Mouse (Mus musculus) left cerebral cortex, adult 8-10 months (tissue): ENCODE data around the gene Sars2. TPM values are rescaled to one million over a fixed set of nuclear protein-coding genes. Genes with fewer than 3 reads are reported as not detected.
"Not testable (repeated sequence)": the region's sequence is repeated elsewhere in the genome, so short reads cannot be mapped to it uniquely, and the experiment has no call there.

ENCODE experiments used
- DNase-seq, 2 experiments: peaks; one replicate each; pipeline ENCODE4 v3.0.0; 2022; ENCODE audit warnings: low spot score in 2 of 2
- total RNA-seq, 4 experiments: library from RNA; stranded (reverse); gene quantifications; 2 replicates each; pipeline ENCODE4 v1.2.4; 2022

The Sars2 gene
- 10 to 100 TPM; 11.5 to 15.7 (median 13.9) TPM for total RNA-seq

- DNase-seq, result peak; percentile 96 to 97
Observed at GRCm38 (mm10) chr7:28741709-28742438, at the start of gene Sars2, which contains the start of gene Mrps12. Gene Sars2 (plus strand): TSS chr7:28741992. Gene Mrps12 (minus strand): TSS chr7:28741820.

- DNase-seq, result peak; percentile 36 to 39
Observed at GRCm38 (mm10) chr7:28692545-28693320, 49.1 kb upstream of the Sars2 start, which contains the start of gene Fbxo27. Gene Fbxo27 (plus strand): TSS chr7:28692849.

- peak; percentile 65 to 93 for DNase-seq
Observed at GRCm38 (mm10) chr7:28693321-28693966, 48.3 kb upstream of the Sars2 start.

- no peak for DNase-seq
Observed at GRCm38 (mm10) chr7:28694423-28694822, 47.4 kb upstream of the Sars2 start.

GRCm38 (mm10) chr7:28694966-28695511 is 46.8 kb upstream of the Sars2 start:
- DNase-seq, result no peak

- no peak for DNase-seq
Observed at GRCm38 (mm10) chr7:28697277-28697676, 44.5 kb upstream of the Sars2 start.

- DNase-seq, result no peak
Observed at GRCm38 (mm10) chr7:28700269-28700668, 41.5 kb upstream of the Sars2 start.

- DNase-seq, result not testable (repeated sequence)
Observed at GRCm38 (mm10) chr7:28701306-28701705, 40.5 kb upstream of the Sars2 start.

GRCm38 (mm10) chr7:28702601-28703143 is 39.1 kb upstream of the Sars2 start:
- DNase-seq, result no peak

GRCm38 (mm10) chr7:28709454-28709853 is 32.3 kb upstream of the Sars2 start:
- DNase-seq, result no peak

- no peak for DNase-seq
Observed at GRCm38 (mm10) chr7:28710962-28711361, 30.8 kb upstream of the Sars2 start.

- peak in 1 of 2 experiments; percentile 61 for DNase-seq
Observed at GRCm38 (mm10) chr7:28714667-28715066, 27.1 kb upstream of the Sars2 start.

GRCm38 (mm10) chr7:28715598-28715997 is 26.2 kb upstream of the Sars2 start:
- no peak for DNase-seq

GRCm38 (mm10) chr7:28716590-28717281 is 25.1 kb upstream of the Sars2 start, which contains the start of gene Fbxo17:
Gene Fbxo17 (plus strand): TSS chr7:28716804.
- DNase-seq, result no peak

GRCm38 (mm10) chr7:28717726-28718125 is 24.1 kb upstream of the Sars2 start:
- DNase-seq, result no peak

GRCm38 (mm10) chr7:28719159-28719558 is 22.6 kb upstream of the Sars2 start:
- DNase-seq, result no peak

GRCm38 (mm10) chr7:28719650-28720049 is 22.1 kb upstream of the Sars2 start:
- DNase-seq, result no peak

GRCm38 (mm10) chr7:28720753-28721537 is 20.8 kb upstream of the Sars2 start:
- DNase-seq, result no peak

- no peak for DNase-seq
Observed at GRCm38 (mm10) chr7:28722079-28722478, 19.7 kb upstream of the Sars2 start.

GRCm38 (mm10) chr7:28724613-28725012 is 17.2 kb upstream of the Sars2 start:
- DNase-seq, result no peak
